Mouse (Mus musculus) v-Abl transformed pro-B cells (cell line): Measurements from ENCODE around the gene Npw.

Experiments
- in situ Hi-C, 2 experiments: fragments of 400-800 bp; cut with MboI; formaldehyde crosslinking; loops; one replicate each; pipeline ENCODE4 v1.15.1; 2025; ENCODE audit not compliant: unreplicated experiment in 2 of 2

Npw gene

DNA sequence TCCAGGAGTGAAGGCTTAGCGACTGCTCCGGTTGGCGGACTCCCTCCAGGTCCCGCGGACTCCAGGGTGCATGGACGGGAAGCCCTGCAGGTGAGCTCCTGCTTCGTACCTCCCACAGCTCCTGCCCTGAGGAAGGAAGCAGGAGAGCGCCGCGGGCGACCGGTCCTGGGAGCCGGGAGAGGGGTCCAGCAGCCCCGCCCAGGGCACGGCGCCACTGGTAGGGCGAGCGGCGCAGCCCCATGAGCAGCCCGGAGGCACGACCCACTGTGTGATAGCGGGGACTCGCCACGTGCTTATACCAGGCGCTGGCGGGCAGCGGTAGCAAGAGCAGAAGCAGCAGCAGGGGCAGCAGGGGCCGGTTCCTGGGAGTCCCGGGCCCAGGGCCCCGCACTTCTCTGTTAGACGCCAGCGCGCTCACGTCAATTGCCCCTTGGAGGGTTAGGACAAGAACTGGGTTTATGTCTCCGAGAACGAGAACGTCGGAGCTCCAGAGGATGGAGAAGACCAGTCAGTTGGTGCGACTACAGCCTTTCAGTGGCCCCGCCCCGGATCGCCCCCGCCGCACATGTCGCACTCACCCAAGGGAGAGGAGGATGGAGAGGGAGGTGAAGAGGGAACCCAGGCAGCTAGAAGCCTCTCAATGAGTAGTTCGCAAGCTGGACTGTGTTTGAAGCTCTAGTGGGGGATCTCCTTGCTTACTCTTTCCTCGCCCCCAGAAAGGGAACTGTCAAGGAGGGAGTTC lies at the start of gene Npw:
TSS of gene Npw (minus strand) at position 441 of the 742 bp plus-strand sequence.
- in situ Hi-C loops = loop anchor here (5.0 to 10.0 kb wide), 2 partner anchors 126 to 163 kb away; partner anchors contain the start of gene Rab26 (in 1 of the 2)

DNA sequence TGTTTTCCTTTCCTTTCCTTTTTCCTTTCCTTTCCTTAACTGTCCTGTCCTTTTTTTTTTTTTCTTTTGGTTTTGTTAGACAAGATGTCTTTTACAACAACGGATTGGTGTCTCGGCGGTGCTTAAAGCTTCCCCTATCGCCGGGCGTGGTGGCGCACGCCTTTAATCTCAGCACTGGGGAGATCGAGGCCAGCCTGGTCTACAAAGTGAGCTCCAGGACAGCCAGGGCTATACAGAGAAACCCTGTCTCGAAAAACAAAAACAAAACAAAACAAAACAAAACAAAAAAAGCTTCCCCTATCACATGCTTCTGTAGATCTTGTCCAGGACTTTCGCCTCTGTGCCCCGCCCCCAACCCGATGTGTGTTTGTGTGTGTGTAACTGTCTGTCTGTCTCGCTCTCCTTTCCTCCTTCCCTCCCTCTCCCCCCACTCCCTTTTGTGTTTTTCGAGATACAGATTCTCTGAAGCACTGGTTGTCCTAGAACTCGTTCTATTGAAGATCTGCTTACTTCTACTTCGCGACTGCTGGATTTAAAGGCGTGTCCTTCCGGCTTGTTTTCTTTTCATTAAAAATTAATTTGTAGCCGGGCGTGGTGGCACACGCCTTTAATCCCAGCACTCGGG lies 49.7 kb upstream of the Npw start:
- in situ Hi-C loops = no loop called here

DNA sequence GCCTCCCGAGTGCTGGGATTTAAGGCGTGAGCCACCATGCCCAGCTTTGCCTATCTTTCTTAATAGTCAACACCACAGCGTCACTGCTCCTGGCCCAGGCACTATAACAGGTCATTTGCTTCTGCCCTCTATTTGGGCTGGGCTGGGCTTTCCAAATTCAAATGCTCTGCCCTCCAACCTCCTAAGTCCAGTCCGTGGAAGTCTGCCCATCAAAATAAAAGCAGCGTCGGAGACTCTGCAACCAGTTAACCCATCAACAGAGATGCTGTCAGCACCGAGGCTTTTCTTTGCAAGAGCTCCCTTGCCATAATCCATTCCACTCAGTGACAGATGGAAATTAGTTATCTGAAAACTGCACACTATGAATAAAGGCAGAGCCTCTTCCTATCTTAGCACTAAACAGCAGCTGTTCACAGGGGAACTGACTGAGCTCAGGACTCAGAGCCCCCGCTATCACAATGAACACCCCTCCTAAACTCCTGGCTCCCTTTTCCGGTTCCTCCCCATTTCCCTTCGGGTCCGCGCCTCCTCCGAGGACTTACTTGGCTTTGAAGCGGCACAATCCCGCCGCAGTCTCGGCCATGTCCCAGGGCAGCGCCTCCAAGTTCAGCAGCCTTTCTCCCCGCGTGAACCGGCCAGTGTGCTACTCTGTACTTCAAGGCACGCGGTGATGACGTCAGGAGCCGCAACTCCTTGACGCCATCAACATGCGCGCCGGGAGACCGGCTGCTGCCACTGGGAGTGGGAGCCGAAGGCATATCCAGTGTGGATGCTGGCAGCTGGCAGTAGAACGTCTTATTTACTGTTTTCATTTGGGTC lies 48.9 kb upstream of the Npw start, which contains the start of gene Tbl3:
TSS of gene Tbl3 (minus strand) at position 679 of the 819 bp plus-strand sequence.
- in situ Hi-C loops = no loop called here

DNA sequence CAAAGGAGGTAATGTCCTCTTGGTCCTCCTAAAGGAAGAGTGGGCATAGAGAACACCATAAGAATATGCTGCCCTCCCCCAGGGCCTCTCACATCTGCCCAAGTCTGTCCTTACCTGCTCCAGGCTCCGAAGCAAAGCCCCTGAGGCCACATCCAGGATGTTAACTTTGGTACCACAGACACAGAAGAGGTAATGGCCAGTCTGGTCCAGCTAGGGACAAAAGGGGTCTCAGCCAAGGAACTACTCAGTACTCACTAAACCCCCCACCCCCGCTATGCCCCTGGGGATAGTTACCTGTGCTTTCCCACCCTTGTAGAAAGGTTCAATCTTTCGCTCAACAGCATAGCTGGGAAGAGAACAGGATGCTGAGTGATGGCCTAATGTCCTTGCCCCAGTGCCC lies 47.6 kb upstream of the Npw start:
- in situ Hi-C loops = no loop called here

DNA sequence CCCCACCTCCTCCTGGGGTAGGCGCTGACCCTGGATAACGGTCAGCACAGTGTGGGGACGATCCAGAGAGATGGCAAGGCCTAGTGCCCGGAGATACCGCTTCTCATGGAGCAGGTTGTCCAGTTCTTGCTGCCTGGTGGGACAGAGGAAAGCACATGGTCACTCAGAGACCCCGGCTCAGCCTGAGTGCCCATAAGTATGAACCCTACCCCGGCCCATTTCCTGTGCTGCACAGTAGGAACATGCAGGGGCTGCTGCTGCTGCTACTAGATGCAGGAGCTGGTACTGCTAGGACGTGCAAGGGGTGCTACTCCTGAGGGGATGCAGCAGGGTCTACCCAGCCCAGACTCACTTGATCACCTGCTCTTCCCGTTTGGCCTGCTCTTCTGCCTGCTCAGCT lies 43.0 kb upstream of the Npw start:
- in situ Hi-C loops = no loop called here

DNA sequence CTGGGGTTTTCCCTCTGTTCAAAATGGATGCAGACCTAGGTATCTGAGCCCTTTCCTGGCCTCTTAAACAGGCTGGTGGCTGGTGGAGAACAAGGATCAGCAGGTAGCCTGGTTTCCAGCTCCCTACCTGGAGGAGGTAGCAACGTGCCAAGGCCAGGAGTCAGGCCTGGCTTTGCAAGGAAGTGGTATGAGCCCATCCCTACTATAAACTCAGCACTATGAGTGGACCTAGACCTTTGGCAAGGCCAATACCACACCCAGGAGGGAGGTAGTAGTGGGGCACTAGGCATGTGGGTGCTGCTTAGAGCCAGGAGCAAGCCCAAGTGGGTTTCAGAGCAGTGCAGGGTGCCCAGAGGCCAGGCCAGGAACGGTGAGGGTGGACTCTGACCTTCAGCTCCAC lies 41.2 kb upstream of the Npw start:
- in situ Hi-C loops = no loop called here

DNA sequence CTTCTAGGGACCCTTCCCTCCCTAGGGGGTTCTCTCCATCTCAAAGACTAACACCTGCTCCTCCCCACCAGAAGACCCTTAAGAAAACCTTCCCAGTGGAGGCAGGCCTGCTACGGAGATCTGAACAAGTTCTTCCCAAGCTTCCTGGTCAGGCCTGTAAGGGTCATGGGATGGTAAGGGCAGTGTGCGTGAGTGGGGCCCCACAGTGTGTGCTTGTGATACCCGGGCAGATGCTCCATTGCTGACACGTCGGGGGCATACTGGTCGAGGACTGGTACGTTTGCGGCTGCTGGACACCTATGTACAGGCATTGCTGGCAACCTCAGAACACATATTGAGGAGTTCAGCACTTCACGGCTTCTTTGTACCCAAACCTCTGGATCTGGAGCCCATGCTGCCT lies 40.5 kb upstream of the Npw start:
- in situ Hi-C loops = no loop called here

DNA sequence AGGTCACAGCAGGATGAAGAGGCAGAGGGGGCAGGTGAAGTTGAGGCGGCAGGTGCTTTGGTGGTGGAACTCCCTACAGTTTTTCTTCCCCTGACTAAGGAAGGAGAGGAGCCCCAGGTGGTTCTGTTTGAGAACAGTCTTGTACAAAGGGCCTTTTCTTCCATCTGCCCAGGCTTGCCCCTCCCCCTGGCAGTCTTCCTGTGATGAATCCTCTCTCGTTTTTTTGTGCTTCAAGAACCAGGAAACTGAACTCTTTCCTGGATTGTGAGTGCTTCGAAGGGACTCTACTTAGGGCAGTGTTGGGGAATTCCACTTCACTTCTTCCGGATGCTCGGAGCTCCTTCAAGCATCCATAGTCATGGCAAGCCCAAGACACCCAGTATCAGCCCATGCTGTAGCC lies 39.7 kb upstream of the Npw start:
- in situ Hi-C loops = no loop called here

DNA sequence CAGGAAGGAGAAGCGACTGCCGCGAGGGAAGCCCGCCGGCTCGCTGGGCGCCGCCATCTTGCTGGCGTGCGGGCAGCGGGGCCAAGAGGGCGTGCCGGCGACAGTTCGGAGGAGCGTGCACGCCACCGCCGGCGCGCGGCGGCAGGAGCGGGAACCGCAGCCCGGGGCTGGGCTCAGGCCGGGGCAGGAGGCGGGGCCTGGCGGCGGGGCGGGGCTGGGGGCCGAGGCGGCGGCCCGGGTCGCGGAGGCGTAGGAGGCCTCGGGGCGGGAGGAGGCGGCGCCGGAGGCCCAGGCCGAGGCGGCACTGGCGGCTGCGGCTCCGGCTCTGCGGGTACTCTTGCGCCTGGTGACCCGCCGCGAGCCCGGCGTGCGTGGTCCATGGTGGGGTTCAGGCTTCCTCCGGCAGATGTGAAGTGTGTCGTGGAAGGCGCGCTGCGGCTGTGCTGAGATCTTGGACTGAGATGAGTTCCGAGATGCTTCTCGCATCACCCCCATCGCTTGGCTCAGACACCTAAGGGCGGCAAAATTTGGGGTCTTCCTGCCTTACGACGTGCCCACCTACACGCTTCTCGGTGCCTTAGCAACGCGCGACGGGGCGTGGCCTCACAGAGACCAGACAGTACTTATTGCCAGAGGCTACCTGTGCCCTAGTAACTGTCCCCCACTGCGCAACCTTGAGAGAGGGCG lies 37.9 kb upstream of the Npw start, which contains the start of the genes Gfer and Noxo1:
TSS of gene Gfer (minus strand) at position 146 of the 687 bp plus-strand sequence.
TSS of gene Noxo1 (plus strand) at position 224 of the 687 bp plus-strand sequence.
- in situ Hi-C loops = no loop called here

DNA sequence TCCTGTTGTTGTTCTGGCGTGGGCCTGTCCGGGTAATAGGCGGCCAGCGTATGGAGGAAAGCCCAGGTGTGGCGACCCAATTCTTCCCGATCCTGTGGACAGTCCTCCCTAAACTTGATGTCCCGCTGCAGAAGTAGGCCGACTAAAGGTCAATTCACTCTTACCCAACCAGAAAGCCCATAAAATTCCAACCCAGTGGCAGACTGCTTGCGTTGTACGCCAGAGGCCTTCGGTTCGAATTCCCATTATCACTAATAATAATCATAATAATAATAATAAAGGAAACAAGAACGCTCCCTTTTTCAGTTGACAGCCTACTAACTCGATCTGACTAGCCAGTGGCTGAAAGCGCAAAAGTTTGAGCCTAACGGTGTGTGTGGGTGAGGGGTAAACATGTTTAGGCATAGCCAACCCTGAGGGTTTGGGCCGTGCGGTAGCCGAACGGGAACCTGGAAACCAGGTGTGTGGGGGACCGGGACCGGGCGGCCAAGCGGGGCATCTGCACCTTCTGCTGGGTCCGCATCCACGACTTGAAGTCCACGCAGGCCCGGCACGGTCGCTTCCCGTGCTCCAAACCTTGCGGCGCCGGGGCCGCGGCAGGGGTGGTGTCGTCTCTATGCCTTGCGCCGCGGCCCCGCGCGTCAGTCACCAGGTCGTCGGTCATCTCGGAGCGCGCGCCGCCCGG lies 37.2 kb upstream of the Npw start:
- in situ Hi-C loops = no loop called here

DNA sequence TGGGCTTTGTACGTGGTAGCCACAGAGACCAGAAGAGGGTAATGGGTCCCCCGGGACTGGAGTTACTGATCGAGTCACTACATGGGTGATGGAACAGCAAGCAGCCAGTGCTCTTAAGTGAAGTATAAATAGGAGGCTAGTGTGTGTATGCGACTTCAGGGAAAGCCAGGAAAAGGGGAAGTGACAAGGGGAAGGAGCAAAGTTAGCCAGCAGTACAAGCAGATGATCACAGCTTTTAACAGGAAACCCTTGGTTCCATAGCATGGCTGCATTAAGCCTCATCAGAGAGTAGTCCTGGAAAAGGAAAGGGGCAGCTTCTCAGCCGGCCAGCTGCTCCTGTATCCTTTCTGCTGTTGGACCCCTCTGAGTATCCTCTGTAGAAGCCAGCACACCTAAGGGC lies 34.1 kb upstream of the Npw start:
- in situ Hi-C loops = no loop called here

DNA sequence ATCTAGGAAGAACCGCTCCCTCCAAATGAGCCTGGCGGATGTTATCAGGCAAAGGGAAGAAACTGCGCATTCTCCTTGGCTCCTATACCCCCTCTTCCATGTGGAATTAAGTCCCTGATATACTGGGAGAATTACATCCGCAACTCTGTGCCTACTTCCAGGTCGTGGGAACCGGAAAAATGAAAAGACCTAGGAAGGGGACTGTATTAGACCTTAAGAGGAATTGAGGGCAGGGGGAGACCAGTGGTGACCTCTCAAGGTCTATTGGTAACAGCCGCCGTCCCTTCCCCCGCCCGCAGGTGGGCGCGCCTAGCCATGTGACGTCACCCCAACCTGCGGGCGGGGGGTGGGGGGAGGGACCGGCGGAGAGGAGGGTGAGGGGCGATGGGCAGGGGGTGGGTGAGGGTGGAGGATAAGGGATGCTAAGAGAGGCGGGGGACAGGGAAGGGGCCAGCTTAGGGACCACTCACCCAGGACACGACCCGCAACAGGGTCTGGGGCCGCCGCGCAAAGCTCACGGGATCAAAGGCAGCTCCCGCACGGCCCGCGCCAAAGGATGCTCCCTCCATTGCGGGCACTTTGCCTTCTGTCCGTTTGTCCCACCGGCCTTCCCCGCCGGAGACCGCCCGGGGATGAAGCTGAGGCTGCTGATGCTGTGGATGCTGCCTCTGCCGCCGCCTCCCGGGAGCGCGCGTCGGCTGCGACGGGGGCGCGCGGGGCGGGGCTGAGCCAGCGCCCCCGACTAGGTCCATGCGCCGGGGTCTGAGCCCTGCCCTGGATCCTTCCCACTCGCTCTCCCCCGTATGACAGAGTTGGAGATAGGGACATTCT lies 31.2 kb upstream of the Npw start, which contains the start of gene Syngr3:
TSS of gene Syngr3 (minus strand) at position 705 of the 831 bp plus-strand sequence.
- in situ Hi-C loops = no loop called here

DNA sequence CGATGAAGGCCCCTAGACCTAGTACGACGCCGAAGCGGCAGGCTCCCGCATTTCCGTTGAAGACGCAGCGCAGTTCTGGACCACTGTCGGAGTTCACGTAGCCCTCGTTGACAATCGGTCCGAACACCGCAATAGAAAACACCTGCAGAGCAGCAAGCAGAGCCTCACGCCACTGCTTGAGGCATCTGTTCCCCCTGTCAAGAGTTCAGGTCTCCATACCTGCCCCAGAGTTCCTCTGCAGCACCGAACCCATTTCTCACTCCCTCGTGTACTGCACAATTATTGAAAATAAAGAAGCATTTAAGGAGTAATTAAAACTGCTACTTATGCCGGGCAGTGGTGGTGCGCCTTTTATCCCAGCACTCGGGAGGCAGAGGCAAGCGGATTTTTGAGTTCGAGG lies 29.3 kb upstream of the Npw start:
- in situ Hi-C loops = no loop called here

DNA sequence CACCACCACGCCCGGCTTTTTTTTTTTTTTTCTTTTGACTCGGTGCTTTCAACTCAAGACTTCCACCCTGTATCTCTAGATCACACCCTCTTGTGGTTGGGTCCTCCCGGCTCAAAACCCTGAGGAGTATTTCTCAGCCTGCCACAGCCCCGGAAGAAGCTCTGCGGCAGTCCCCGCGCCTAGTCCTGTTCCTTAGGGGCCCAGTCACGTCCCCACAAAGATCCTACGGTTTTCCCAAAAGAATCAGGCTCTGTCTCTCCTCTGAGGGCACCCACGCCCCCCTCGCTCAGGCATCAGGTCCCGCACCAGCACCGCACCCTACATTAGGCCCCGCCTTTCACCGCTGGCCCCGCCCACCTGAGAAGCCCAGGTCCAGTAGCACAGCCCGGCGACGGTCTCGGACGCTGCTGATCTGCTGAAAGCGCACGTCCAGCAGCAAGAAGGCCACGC lies 28.9 kb upstream of the Npw start:
- in situ Hi-C loops = no loop called here

DNA sequence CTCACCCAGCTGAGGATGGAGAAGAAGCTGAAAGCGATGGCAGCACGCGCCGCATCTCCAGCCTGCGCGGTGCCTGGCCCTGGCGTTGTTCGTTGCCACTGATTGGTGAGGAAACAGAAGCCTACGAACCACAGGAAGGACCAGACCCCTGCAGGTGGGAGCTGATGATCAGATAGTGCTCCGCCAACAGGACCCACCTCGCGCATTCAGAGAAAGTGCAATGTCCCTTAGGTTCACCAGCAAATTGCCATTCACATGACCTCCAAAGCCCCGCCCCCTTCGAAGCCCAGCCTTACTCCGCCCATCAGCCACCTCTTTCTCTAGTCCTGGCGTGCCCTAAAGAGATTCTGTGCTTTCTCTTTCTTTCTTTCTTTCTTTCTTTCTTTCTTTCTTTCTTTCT lies 28.3 kb upstream of the Npw start:
- in situ Hi-C loops = no loop called here

DNA sequence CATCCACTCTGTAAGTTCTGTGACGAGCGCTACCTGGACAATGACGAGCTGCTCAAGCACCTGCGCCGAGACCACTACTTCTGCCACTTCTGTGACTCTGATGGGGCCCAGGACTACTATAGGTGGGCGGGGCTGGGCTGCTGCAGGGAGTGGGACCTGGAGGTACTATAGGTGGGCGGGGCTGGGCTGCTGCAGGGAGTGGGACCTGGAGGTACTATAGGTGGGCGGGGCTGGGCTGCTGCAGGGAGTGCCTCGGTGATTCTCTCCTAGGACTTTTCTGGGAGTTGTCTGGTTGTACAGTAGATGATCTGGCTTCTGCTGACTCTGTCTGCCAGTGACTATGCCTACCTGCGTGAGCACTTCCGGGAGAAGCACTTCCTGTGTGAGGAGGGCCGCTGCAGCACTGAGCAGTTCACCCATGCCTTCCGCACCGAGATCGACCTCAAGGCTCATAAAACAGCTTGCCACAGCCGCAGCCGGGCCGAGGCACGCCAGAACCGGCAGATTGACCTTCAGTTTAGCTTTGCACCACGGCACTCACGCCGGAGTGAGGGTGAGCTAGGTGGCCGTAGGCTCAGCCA lies 19.3 kb upstream of the Npw start:
- in situ Hi-C loops = no loop called here

DNA sequence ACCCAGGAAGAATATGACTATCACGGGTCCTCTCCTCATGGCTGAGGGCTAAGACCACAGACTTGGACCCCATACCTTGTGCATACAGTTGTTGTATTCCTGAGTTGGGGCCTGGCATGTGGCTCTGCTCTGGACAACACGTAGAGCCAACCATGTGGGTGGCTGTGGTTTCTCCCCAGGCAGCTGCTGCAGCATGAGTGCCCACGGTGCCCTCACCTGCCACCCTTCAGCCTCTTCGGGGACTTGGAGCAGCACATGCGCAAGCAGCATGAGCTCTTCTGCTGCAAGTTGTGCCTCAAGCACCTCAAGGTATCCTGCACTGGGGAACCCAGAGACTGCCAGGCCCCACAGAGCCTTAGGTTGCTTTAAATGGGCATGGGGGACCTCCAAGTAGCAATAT lies 18.6 kb upstream of the Npw start:
- in situ Hi-C loops = no loop called here

DNA sequence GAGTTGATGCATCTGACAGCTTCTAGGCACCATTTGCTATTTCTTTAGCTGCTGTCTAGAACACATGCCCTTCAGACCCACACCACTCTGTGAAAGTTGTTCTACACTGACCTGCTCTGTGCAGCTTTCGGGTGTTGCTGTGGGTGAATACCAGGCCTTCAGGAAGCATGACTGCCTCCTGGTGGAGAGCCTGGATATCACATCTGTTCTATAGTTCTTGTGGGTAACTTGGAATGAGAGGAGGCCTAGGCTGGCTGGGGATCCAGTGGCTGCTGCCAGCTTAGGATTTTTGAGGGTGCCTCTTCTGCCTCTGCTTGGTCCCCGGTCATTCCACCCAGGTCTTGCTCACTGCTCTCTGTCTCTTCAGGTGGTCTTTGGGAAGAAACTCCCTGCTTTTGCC lies 17.9 kb upstream of the Npw start:
- in situ Hi-C loops = no loop called here

DNA sequence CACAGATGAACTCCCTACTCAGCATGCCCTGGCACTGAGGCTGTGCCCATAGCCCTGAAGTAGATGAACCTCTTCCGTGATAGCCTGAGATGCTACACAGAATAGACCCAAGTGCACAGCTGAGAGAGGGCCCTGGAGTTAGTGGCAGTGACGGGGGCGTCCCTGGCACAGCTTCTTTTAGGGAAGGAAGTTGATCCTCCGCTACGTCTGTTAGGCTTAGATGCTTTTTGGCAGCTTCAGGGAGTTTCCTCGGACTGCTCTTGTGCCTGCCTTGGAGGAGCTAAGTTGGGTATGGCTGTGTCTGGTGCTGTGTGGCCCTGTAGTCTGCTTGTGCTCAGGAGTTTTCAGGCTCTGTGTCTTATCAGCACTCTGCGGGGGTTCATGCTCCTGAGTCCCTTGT lies 16.0 kb upstream of the Npw start:
- in situ Hi-C loops = no loop called here
